Mouse (Mus musculus): ENCODE data around the gene Fhl2. TPM values are rescaled to one million over a fixed set of nuclear protein-coding genes. Genes with fewer than 3 reads are reported as not detected.
"Not testable (repeated sequence)": the region's sequence is repeated elsewhere in the genome, so short reads cannot be mapped to it uniquely, and the experiment has no call there.

The Fhl2 gene
- polyA plus RNA-seq, 1 experiment from 2014 or later, result 17.4 TPM

- Histone ChIP-seq H3K27me3 (ENCODE audit: control insufficient read depth, insufficient read depth, low read length) (no peaks in the 10 kb centered on the region), H3K9ac (replicated peaks; ENCODE audit: low read length) (no peak overlapping the region), H3K36me3 (ENCODE audit: control insufficient read depth, insufficient read depth, low read length) (no peaks in the 10 kb centered on the region), H3K9me3 (ENCODE audit: control insufficient read depth, low read length) (no peaks in the 10 kb centered on the region), H3K4me3 (replicated peaks; ENCODE audit: low read depth, low read length) (no peak overlapping the region), H3K27ac (replicated peaks; ENCODE audit: low read depth, low read length) (no peak overlapping the region), H3K4me1 (ENCODE audit: control insufficient read depth, insufficient read depth, low read length) (no peaks in the 10 kb centered on the region), H3K4me2 (ENCODE audit: low read length) (no peak overlapping the region)
- ATAC-seq (ENCODE audit: low FRiP score, low TSS enrichment) (peak; percentile 79), DNase-seq (peak; percentile 95)
- WGBS, result 53% methylated on average over 8 of the region's 8 CpGs
Measured at GRCm38 (mm10) chr1:43139587-43140266, 57.1 kb downstream of the Fhl2 start.

GRCm38 (mm10) chr1:43138268-43138812 lies 58.4 kb downstream of the Fhl2 start:
- Histone ChIP-seq H3K9ac (replicated peaks; ENCODE audit: low read length) (no peak overlapping the region), H3K36me3 (ENCODE audit: control insufficient read depth, insufficient read depth, low read length) (no peaks in the 10 kb centered on the region), H3K27ac (replicated peaks; ENCODE audit: low read depth, low read length) (no peak overlapping the region), H3K4me3 (replicated peaks; ENCODE audit: low read depth, low read length) (no peak overlapping the region), H3K9me3 (ENCODE audit: control insufficient read depth, low read length) (no peaks in the 10 kb centered on the region), H3K4me1 (ENCODE audit: control insufficient read depth, insufficient read depth, low read length) (no peaks in the 10 kb centered on the region), H3K27me3 (ENCODE audit: control insufficient read depth, insufficient read depth, low read length) (no peaks in the 10 kb centered on the region), H3K4me2 (ENCODE audit: low read length) (no peak overlapping the region)
- 70% methylated on average over 15 of the region's 15 CpGs for WGBS
- ATAC-seq (ENCODE audit: low FRiP score, low TSS enrichment) (no peak), DNase-seq (no peak)

- whole genome bisulfite sequencing, result 90% methylated on average over 5 of the region's 5 CpGs
- DNase-seq, result no peak
Measured at GRCm38 (mm10) chr1:43137334-43137733, 59.5 kb downstream of the Fhl2 start.

GRCm38 (mm10) chr1:43136488-43137029 lies 60.2 kb downstream of the Fhl2 start:
- H3K36me3 ChIP-seq (ENCODE audit: control insufficient read depth, insufficient read depth, low read length); H3K9ac ChIP-seq (replicated peaks; ENCODE audit: low read length); H3K4me2 ChIP-seq (ENCODE audit: low read length); H3K4me1 ChIP-seq (ENCODE audit: control insufficient read depth, insufficient read depth, low read length); H3K4me3 ChIP-seq (replicated peaks; ENCODE audit: low read depth, low read length); DNase-seq; H3K27ac ChIP-seq (replicated peaks; ENCODE audit: low read depth, low read length); ATAC-seq (ENCODE audit: low FRiP score, low TSS enrichment); H3K9me3 ChIP-seq (ENCODE audit: control insufficient read depth, low read length); H3K27me3 ChIP-seq (ENCODE audit: control insufficient read depth, insufficient read depth, low read length): not testable (repeated sequence)
- WGBS, result 82% methylated on average over 2 of the region's 2 CpGs

More at GRCm38 (mm10) chr1:43137334-43137733, 59.5 kb downstream of the Fhl2 start:
- Histone ChIP-seq H3K4me3 (replicated peaks; ENCODE audit: low read depth, low read length) (no peak overlapping the region), H3K9ac (replicated peaks; ENCODE audit: low read length) (no peak overlapping the region), H3K9me3 (ENCODE audit: control insufficient read depth, low read length) (no peaks in the 10 kb centered on the region), H3K4me2 (ENCODE audit: low read length) (no peak overlapping the region), H3K36me3 (ENCODE audit: control insufficient read depth, insufficient read depth, low read length) (no peaks in the 10 kb centered on the region), H3K27me3 (ENCODE audit: control insufficient read depth, insufficient read depth, low read length) (no peaks in the 10 kb centered on the region), H3K4me1 (ENCODE audit: control insufficient read depth, insufficient read depth, low read length) (no peaks in the 10 kb centered on the region), H3K27ac (replicated peaks; ENCODE audit: low read depth, low read length) (no peak overlapping the region)
- ATAC-seq (ENCODE audit: low FRiP score, low TSS enrichment), result no peak

GRCm38 (mm10) chr1:43131591-43131990 lies 65.2 kb downstream of the Fhl2 start:
- Histone ChIP-seq H3K27ac (replicated peaks; ENCODE audit: low read depth, low read length) (no peak overlapping the region), H3K4me3 (replicated peaks; ENCODE audit: low read depth, low read length) (no peak overlapping the region), H3K4me2 (ENCODE audit: low read length) (no peak overlapping the region), H3K27me3 (ENCODE audit: control insufficient read depth, insufficient read depth, low read length) (no peaks in the 10 kb centered on the region), H3K4me1 (ENCODE audit: control insufficient read depth, insufficient read depth, low read length) (no peaks in the 10 kb centered on the region), H3K9me3 (ENCODE audit: control insufficient read depth, low read length) (no peaks in the 10 kb centered on the region), H3K36me3 (ENCODE audit: control insufficient read depth, insufficient read depth, low read length) (no peaks in the 10 kb centered on the region), H3K9ac (replicated peaks; ENCODE audit: low read length) (no peak overlapping the region)
- ATAC-seq (ENCODE audit: low FRiP score, low TSS enrichment), result no peak
- 92% methylated on average over 9 of the region's 9 CpGs for WGBS
- no peak for DNase-seq

- no peaks in the 10 kb centered on the region for H3K27me3 ChIP-seq (ENCODE audit: control insufficient read depth, insufficient read depth, low read length)
- no peak for DNase-seq
- no peak for ATAC-seq (ENCODE audit: low FRiP score, low TSS enrichment)
- no peak overlapping the region for H3K4me3 ChIP-seq (replicated peaks; ENCODE audit: low read depth, low read length)
- no peaks in the 10 kb centered on the region for H3K9me3 ChIP-seq (ENCODE audit: control insufficient read depth, low read length)
- H3K4me1 ChIP-seq (ENCODE audit: control insufficient read depth, insufficient read depth, low read length), result no peaks in the 10 kb centered on the region
- no peak overlapping the region for H3K9ac ChIP-seq (replicated peaks; ENCODE audit: low read length)
- no peaks in the 10 kb centered on the region for H3K36me3 ChIP-seq (ENCODE audit: control insufficient read depth, insufficient read depth, low read length)
- H3K27ac ChIP-seq (replicated peaks; ENCODE audit: low read depth, low read length), result no peak overlapping the region
- WGBS, result 63% methylated on average over 5 of the region's 5 CpGs
- no peak overlapping the region for H3K4me2 ChIP-seq (ENCODE audit: low read length)
Measured at GRCm38 (mm10) chr1:43130219-43130981, 66.4 kb downstream of the Fhl2 start.

- ATAC-seq (ENCODE audit: low FRiP score, low TSS enrichment) (no peak), DNase-seq (no peak)
- Histone ChIP-seq H3K27me3 (ENCODE audit: control insufficient read depth, insufficient read depth, low read length) (no peaks in the 10 kb centered on the region), H3K36me3 (ENCODE audit: control insufficient read depth, insufficient read depth, low read length) (no peaks in the 10 kb centered on the region), H3K27ac (replicated peaks; ENCODE audit: low read depth, low read length) (no peak overlapping the region), H3K4me3 (replicated peaks; ENCODE audit: low read depth, low read length) (no peak overlapping the region), H3K9me3 (ENCODE audit: control insufficient read depth, low read length) (no peaks in the 10 kb centered on the region), H3K9ac (replicated peaks; ENCODE audit: low read length) (no peak overlapping the region), H3K4me2 (ENCODE audit: low read length) (no peak overlapping the region), H3K4me1 (ENCODE audit: control insufficient read depth, insufficient read depth, low read length) (no peaks in the 10 kb centered on the region)
- WGBS, result 81% methylated on average over 8 of the region's 8 CpGs
Measured at GRCm38 (mm10) chr1:43127820-43128610, 68.8 kb downstream of the Fhl2 start.

- ATAC-seq (ENCODE audit: low FRiP score, low TSS enrichment) (no peak), DNase-seq (no peak)
- H3K9me3 ChIP-seq (ENCODE audit: control insufficient read depth, low read length), result no peaks in the 10 kb centered on the region
- H3K9ac ChIP-seq (replicated peaks; ENCODE audit: low read length), result no peak overlapping the region
- no peaks in the 10 kb centered on the region for H3K27me3 ChIP-seq (ENCODE audit: control insufficient read depth, insufficient read depth, low read length)
- H3K4me2 ChIP-seq (ENCODE audit: low read length), result no peak overlapping the region
- H3K27ac ChIP-seq (replicated peaks; ENCODE audit: low read depth, low read length), result no peak overlapping the region
- H3K4me3 ChIP-seq (replicated peaks; ENCODE audit: low read depth, low read length), result no peak overlapping the region
- H3K36me3 ChIP-seq (ENCODE audit: control insufficient read depth, insufficient read depth, low read length), result no peaks in the 10 kb centered on the region
- no peaks in the 10 kb centered on the region for H3K4me1 ChIP-seq (ENCODE audit: control insufficient read depth, insufficient read depth, low read length)
Measured at GRCm38 (mm10) chr1:43127196-43127595, 69.6 kb downstream of the Fhl2 start.

Measured in midbrain, embryonic 14.5 days (tissue).